Mouse (Mus musculus): ENCODE data around the gene Gramd1b. TPM values are rescaled to one million over a fixed set of nuclear protein-coding genes. Genes with fewer than 3 reads are reported as not detected.

Gene Gramd1b
- polyA plus RNA-seq, 1 experiment from 2014 or later: 19.5 TPM

GRCm38 (mm10) chr9:40381416-40382411 lies 149.5 kb downstream of the Gramd1b start:
- peak; percentile 93 for ATAC-seq
- no peaks in the 10 kb centered on the region for H3K27me3 ChIP-seq (replicated peaks; ENCODE audit: control insufficient read depth, insufficient read depth, low read length)
- no peaks in the 10 kb centered on the region for H3K36me3 ChIP-seq (ENCODE audit: control insufficient read depth, insufficient read depth)
- H3K9ac ChIP-seq (replicated peaks; ENCODE audit: low read depth, low read length): peak overlapping the region; percentile 32
- 19% methylated on average over 15 of the region's 15 CpGs for WGBS
- H3K4me3 ChIP-seq (replicated peaks; ENCODE audit: low read length): no peak overlapping the region
- 0 out of 2 replicates have a peak overlapping the region, but pooled peaks have one; percentile 13 for H3K4me2 ChIP-seq (ENCODE audit: low read length)
- no peaks in the 10 kb centered on the region for H3K9me3 ChIP-seq (ENCODE audit: control insufficient read depth, low read length)
- peak overlapping the region; percentile 65 for H3K27ac ChIP-seq (ENCODE audit: low read length)
- peaks cover 16% of the 10 kb centered on the region for H3K4me1 ChIP-seq (replicated peaks; ENCODE audit: control insufficient read depth, insufficient read depth, low read length)

- Histone ChIP-seq H3K4me1 (replicated peaks; ENCODE audit: control insufficient read depth, insufficient read depth, low read length) (peaks cover 28% of the 10 kb centered on the region), H3K27ac (ENCODE audit: low read length) (no peak overlapping the region), H3K27me3 (replicated peaks; ENCODE audit: control insufficient read depth, insufficient read depth, low read length) (no peaks in the 10 kb centered on the region), H3K4me3 (replicated peaks; ENCODE audit: low read length) (no peak overlapping the region), H3K36me3 (ENCODE audit: control insufficient read depth, insufficient read depth) (no peaks in the 10 kb centered on the region), H3K4me2 (ENCODE audit: low read length) (peak overlapping the region; percentile 56; the same call in 1 of the 2 replicates), H3K9ac (replicated peaks; ENCODE audit: low read depth, low read length) (peak overlapping the region; percentile 62; the same call in 1 of the 2 replicates), H3K9me3 (ENCODE audit: control insufficient read depth, low read length) (no peaks in the 10 kb centered on the region)
- WGBS: 48% methylated on average over 9 of the region's 9 CpGs
- ATAC-seq: peak; percentile 12
These were observed 154.3 kb downstream of the Gramd1b start for GRCm38 (mm10) chr9:40376711-40377410.

GRCm38 (mm10) chr9:40376139-40376541 lies 155.0 kb downstream of the Gramd1b start:
- Histone ChIP-seq H3K27ac (ENCODE audit: low read length) (0 out of 2 replicates have a peak overlapping the region, but pooled peaks have one; percentile 12), H3K4me3 (replicated peaks; ENCODE audit: low read length) (peak overlapping the region; percentile 41), H3K4me2 (ENCODE audit: low read length) (peak overlapping the region; percentile 56), H3K4me1 (replicated peaks; ENCODE audit: control insufficient read depth, insufficient read depth, low read length) (peaks cover 22% of the 10 kb centered on the region), H3K9ac (replicated peaks; ENCODE audit: low read depth, low read length) (peak overlapping the region; percentile 62), H3K9me3 (ENCODE audit: control insufficient read depth, low read length) (no peaks in the 10 kb centered on the region), H3K27me3 (replicated peaks; ENCODE audit: control insufficient read depth, insufficient read depth, low read length) (no peaks in the 10 kb centered on the region), H3K36me3 (ENCODE audit: control insufficient read depth, insufficient read depth) (no peaks in the 10 kb centered on the region)
- peak; percentile 74 for ATAC-seq
- WGBS: 3% methylated on average over 11 of the region's 11 CpGs

GRCm38 (mm10) chr9:40375518-40375917 lies 155.7 kb downstream of the Gramd1b start:
- H3K4me3 ChIP-seq (replicated peaks; ENCODE audit: low read length): peak overlapping the region; percentile 41; the same call in 1 of the 2 replicates
- H3K27me3 ChIP-seq (replicated peaks; ENCODE audit: control insufficient read depth, insufficient read depth, low read length): no peaks in the 10 kb centered on the region
- H3K9me3 ChIP-seq (ENCODE audit: control insufficient read depth, low read length): no peaks in the 10 kb centered on the region
- H3K27ac ChIP-seq (ENCODE audit: low read length): no peak overlapping the region
- no peaks in the 10 kb centered on the region for H3K36me3 ChIP-seq (ENCODE audit: control insufficient read depth, insufficient read depth)
- peak overlapping the region; percentile 56 for H3K4me2 ChIP-seq (ENCODE audit: low read length)
- WGBS: 44% methylated on average over 6 of the region's 6 CpGs
- H3K4me1 ChIP-seq (replicated peaks; ENCODE audit: control insufficient read depth, insufficient read depth, low read length): peaks cover 22% of the 10 kb centered on the region
- no peak for ATAC-seq
- peak overlapping the region; percentile 62 for H3K9ac ChIP-seq (replicated peaks; ENCODE audit: low read depth, low read length)

DNA sequence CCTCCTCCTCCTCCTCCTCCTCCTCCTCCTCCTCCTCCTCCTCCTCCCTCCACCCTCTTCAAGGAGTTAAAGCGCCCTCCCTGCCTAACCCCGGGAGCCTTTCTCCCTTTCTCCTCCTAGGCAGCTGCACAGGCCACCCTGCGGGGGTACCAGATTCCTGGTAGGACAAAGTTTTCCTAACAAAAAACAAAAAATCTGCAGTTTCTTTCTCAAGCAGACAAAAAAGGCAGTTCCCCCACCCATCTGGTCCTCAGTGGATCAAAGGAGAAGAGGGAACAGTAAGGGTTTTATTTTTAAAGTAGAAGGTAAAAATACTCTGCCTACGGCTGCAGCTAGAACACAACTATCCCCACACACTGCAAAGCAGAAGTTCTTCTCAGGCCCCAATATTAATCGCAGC lies 156.2 kb downstream of the Gramd1b start:
- Histone ChIP-seq H3K27ac (ENCODE audit: low read length) (no peak overlapping the region), H3K4me3 (replicated peaks; ENCODE audit: low read length) (no peak overlapping the region), H3K27me3 (replicated peaks; ENCODE audit: control insufficient read depth, insufficient read depth, low read length) (no peaks in the 10 kb centered on the region), H3K9ac (replicated peaks; ENCODE audit: low read depth, low read length) (no peak overlapping the region), H3K4me1 (replicated peaks; ENCODE audit: control insufficient read depth, insufficient read depth, low read length) (peaks cover 22% of the 10 kb centered on the region), H3K36me3 (ENCODE audit: control insufficient read depth, insufficient read depth) (no peaks in the 10 kb centered on the region), H3K9me3 (ENCODE audit: control insufficient read depth, low read length) (no peaks in the 10 kb centered on the region), H3K4me2 (ENCODE audit: low read length) (peak overlapping the region; percentile 56; the same call in 1 of the 2 replicates)
- WGBS: 45% methylated on average over 3 of the region's 5 CpGs
- ATAC-seq: no peak

DNA sequence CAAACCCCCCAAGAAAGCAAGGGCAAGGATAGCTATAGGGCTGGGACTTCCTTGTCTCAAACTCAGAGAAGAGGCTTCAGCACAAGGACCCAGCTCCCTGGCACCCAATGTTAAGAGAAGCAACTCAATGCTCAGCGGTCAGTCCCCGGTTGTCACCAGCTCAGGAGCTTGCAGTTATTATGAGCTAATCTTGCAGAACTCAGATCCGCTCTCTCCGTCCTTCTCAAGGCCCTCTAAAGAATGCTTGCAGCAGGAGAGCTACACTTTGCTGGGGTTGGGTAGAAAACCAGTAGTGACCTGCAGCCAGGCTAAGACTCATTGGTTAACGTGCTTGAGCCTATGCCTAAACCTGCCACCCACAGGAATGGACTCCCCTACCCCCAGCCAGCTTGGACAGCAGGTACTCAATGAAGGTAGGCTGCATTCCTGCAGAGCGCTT lies 156.6 kb downstream of the Gramd1b start:
- 69% methylated on average over 6 of the region's 6 CpGs for WGBS
- H3K9me3 ChIP-seq (ENCODE audit: control insufficient read depth, low read length): no peaks in the 10 kb centered on the region
- H3K27ac ChIP-seq (ENCODE audit: low read length): no peak overlapping the region
- H3K9ac ChIP-seq (replicated peaks; ENCODE audit: low read depth, low read length): no peak overlapping the region
- no peak for ATAC-seq
- peaks cover 22% of the 10 kb centered on the region for H3K4me1 ChIP-seq (replicated peaks; ENCODE audit: control insufficient read depth, insufficient read depth, low read length)
- no peak overlapping the region for H3K4me2 ChIP-seq (ENCODE audit: low read length)
- no peaks in the 10 kb centered on the region for H3K36me3 ChIP-seq (ENCODE audit: control insufficient read depth, insufficient read depth)
- H3K4me3 ChIP-seq (replicated peaks; ENCODE audit: low read length): no peak overlapping the region
- no peaks in the 10 kb centered on the region for H3K27me3 ChIP-seq (replicated peaks; ENCODE audit: control insufficient read depth, insufficient read depth, low read length)

- Histone ChIP-seq H3K36me3 (ENCODE audit: control insufficient read depth, insufficient read depth) (no peaks in the 10 kb centered on the region), H3K9me3 (ENCODE audit: control insufficient read depth, low read length) (no peaks in the 10 kb centered on the region), H3K4me2 (ENCODE audit: low read length) (no peak overlapping the region), H3K4me3 (replicated peaks; ENCODE audit: low read length) (no peak overlapping the region), H3K9ac (replicated peaks; ENCODE audit: low read depth, low read length) (no peak overlapping the region), H3K4me1 (replicated peaks; ENCODE audit: control insufficient read depth, insufficient read depth, low read length) (peaks cover 22% of the 10 kb centered on the region), H3K27ac (ENCODE audit: low read length) (no peak overlapping the region), H3K27me3 (replicated peaks; ENCODE audit: control insufficient read depth, insufficient read depth, low read length) (no peaks in the 10 kb centered on the region)
- no peak for ATAC-seq
- 76% methylated on average over 11 of the region's 11 CpGs for WGBS
These were observed 157.1 kb downstream of the Gramd1b start for GRCm38 (mm10) chr9:40374052-40374451.

- Histone ChIP-seq H3K27ac (ENCODE audit: low read length) (no peak overlapping the region), H3K4me2 (ENCODE audit: low read length) (no peak overlapping the region), H3K4me1 (replicated peaks; ENCODE audit: control insufficient read depth, insufficient read depth, low read length) (peaks cover 4% of the 10 kb centered on the region; the same call in 1 of the 2 replicates), H3K36me3 (ENCODE audit: control insufficient read depth, insufficient read depth) (no peaks in the 10 kb centered on the region), H3K4me3 (replicated peaks; ENCODE audit: low read length) (no peak overlapping the region), H3K27me3 (replicated peaks; ENCODE audit: control insufficient read depth, insufficient read depth, low read length) (no peaks in the 10 kb centered on the region), H3K9ac (replicated peaks; ENCODE audit: low read depth, low read length) (no peak overlapping the region), H3K9me3 (ENCODE audit: control insufficient read depth, low read length) (no peaks in the 10 kb centered on the region)
- 82% methylated on average over 4 of the region's 4 CpGs for WGBS
- no peak for ATAC-seq
These were observed 161.0 kb downstream of the Gramd1b start for GRCm38 (mm10) chr9:40370151-40370550.

- WGBS: 94% methylated on average over 7 of the region's 8 CpGs
- H3K36me3 ChIP-seq (ENCODE audit: control insufficient read depth, insufficient read depth): no peaks in the 10 kb centered on the region
- no peaks in the 10 kb centered on the region for H3K9me3 ChIP-seq (ENCODE audit: control insufficient read depth, low read length)
- no peak overlapping the region for H3K4me2 ChIP-seq (ENCODE audit: low read length)
- peaks cover 7% of the 10 kb centered on the region for H3K4me1 ChIP-seq (replicated peaks; ENCODE audit: control insufficient read depth, insufficient read depth, low read length)
- no peak overlapping the region for H3K4me3 ChIP-seq (replicated peaks; ENCODE audit: low read length)
- no peak overlapping the region for H3K27ac ChIP-seq (ENCODE audit: low read length)
- no peaks in the 10 kb centered on the region for H3K27me3 ChIP-seq (replicated peaks; ENCODE audit: control insufficient read depth, insufficient read depth, low read length)
- no peak overlapping the region for H3K9ac ChIP-seq (replicated peaks; ENCODE audit: low read depth, low read length)
- no peak for ATAC-seq
These were observed 164.4 kb downstream of the Gramd1b start for GRCm38 (mm10) chr9:40366795-40367194.
